Mouse (Mus musculus) thymus, postnatal 10 days (tissue): ENCODE measurements around the gene Slc9a9.
A peak's percentile ranks its signal among the peaks of the same experiment; 100 is the strongest.

Experiments
- DNase-seq, 2 experiments: peaks; one replicate each; pipeline ENCODE4 v3.0.0; 2021; ENCODE audit warnings: low spot score in 2 of 2

The Slc9a9 gene

GRCm38 (mm10) chr9:95194158-95194557 lies 524.4 kb downstream of the Slc9a9 start:
- DNase-seq: no peak

GRCm38 (mm10) chr9:95207661-95208060 lies 538.0 kb downstream of the Slc9a9 start:
- DNase-seq: no peak

- no peak for DNase-seq
Observed at GRCm38 (mm10) chr9:95208681-95209080, 539.0 kb downstream of the Slc9a9 start.

- no peak for DNase-seq
Observed at GRCm38 (mm10) chr9:95220009-95220408, 550.3 kb downstream of the Slc9a9 start.

GRCm38 (mm10) chr9:95221310-95221709 lies 551.6 kb downstream of the Slc9a9 start:
- DNase-seq: no peak

- DNase-seq: no peak
Observed at GRCm38 (mm10) chr9:95226986-95227385, 557.3 kb downstream of the Slc9a9 start.

GRCm38 (mm10) chr9:95228123-95228522 lies 558.4 kb downstream of the Slc9a9 start:
- DNase-seq: no peak

- DNase-seq: no peak
Observed at GRCm38 (mm10) chr9:95229147-95229546, 559.4 kb downstream of the Slc9a9 start.

GRCm38 (mm10) chr9:95239900-95240299 lies 570.2 kb downstream of the Slc9a9 start:
- DNase-seq: no peak

- no peak for DNase-seq
Observed at GRCm38 (mm10) chr9:95242628-95243195, 573.0 kb downstream of the Slc9a9 start.

- no peak for DNase-seq
Observed at GRCm38 (mm10) chr9:95254162-95254561, 584.5 kb downstream of the Slc9a9 start.

- no peak for DNase-seq
Observed at GRCm38 (mm10) chr9:95255844-95256243, 586.1 kb downstream of the Slc9a9 start.

- DNase-seq: no peak
Observed at GRCm38 (mm10) chr9:95256680-95257316, 587.1 kb downstream of the Slc9a9 start.

GRCm38 (mm10) chr9:95262851-95263250 lies 593.1 kb downstream of the Slc9a9 start:
- DNase-seq: no peak

- DNase-seq: no peak
Observed at GRCm38 (mm10) chr9:95263867-95264509, 594.3 kb downstream of the Slc9a9 start.

- DNase-seq: no peak
Observed at GRCm38 (mm10) chr9:95266179-95266578, 596.5 kb downstream of the Slc9a9 start.

- no peak for DNase-seq
Observed at GRCm38 (mm10) chr9:95266924-95267323, 597.2 kb downstream of the Slc9a9 start.

GRCm38 (mm10) chr9:95279590-95280344 lies 610.1 kb downstream of the Slc9a9 start:
- peak; percentile 64 to 71 for DNase-seq
